Mouse (Mus musculus) thymus, postnatal 10 days (tissue): ENCODE measurements at regions not wholly inside any gene's neighbourhood (a gene's known extent, or its start where the extent isn't known, plus 50 kb on each side); places are given as distances from the start of the nearest gene placed in this dataset.

Experiments
- DNase-seq, 2 experiments: peaks; one replicate each; pipeline ENCODE4 v3.0.0; 2021; ENCODE audit warnings: low spot score in 2 of 2

GRCm38 (mm10) chr8:92302694-92303093 lies 54.7 kb upstream of the Irx5 start:
- no peak for DNase-seq

DNA sequence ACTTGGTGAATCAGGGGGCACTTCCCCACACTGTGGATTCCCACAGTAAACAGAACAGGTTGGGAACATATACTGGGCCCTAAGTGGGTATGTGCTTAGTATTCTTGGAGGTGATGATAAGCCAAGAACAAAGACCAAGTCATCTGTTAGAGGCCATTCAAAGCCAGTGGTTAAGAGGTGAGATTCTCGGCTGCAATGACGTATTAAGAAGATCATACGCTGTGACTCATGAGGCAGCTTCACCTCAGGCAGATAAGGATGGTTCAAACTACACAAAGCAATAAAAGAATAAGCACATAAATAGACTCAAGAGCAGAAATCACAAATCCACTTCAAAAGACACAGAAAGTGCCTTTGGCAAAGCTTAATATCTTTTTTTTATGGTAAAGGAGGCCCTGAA lies 56.4 kb upstream of the Irx5 start:
- DNase-seq, result no peak

GRCm38 (mm10) chr8:92286841-92287811 lies 70.3 kb upstream of the Irx5 start:
- no peak for DNase-seq

- DNase-seq, result no peak
Observed at GRCm38 (mm10) chr8:92275755-92276154, 81.7 kb upstream of the Irx5 start.

GRCm38 (mm10) chr8:92272726-92273125 lies 84.7 kb upstream of the Irx5 start:
- DNase-seq, result no peak

DNA sequence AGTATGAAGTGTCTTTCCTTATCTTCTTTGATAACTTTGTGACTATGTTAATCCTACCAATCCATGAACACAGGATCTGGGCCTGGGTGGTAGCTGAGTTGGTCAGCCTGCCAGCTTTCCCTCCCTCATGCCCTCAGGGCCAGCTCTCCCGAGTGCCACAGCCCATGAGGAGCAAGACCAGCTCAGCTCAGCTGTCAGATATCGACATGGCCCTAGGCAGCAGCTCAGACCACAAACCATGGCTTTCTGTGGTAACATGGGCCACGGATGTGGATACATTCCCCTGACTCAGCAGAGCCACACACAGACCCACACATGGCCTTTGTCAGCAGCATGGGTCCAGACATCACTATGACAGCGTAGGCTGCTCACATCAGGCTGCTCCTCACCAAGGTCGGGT lies 85.4 kb upstream of the Irx5 start:
- DNase-seq, result no peak

DNA sequence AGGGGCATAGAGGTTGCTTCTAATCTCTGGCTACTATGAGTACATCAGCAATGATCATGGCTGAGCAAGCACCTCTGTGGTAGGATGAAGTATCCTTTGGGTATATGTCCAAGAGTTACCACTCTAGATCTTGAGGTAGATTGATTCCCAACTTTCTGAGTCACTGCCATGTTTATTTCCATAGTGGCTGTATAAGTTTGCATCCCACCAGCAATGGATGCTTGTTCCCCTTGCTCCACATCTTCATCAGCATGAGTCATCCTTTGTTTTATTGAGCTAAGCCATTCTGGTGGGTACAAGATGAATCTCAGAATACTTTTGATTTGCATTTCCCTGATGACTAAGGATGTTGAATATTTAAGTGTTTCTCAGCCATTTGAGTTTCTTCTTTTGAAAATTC lies 86.8 kb upstream of the Irx5 start:
- no peak for DNase-seq

DNA sequence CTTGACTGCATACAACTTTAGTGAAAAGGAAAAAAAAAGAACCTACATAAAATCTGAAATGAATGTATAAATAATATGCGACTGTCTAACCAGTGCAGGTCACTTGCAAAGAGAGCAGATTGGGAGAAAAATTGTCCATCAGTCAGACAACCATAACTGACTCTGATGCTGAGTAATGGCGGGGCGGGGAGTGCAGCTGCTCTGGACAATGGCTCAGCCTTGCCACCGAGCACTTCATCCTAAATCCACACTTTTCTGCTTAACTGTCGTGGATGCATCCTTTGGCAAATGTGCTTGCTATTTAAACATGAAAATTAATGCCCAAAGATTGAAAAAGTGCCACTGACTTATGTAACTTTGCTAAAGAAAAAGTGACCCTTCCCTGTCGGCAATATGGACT lies 90.0 kb upstream of the Irx5 start:
- DNase-seq, result no peak

DNA sequence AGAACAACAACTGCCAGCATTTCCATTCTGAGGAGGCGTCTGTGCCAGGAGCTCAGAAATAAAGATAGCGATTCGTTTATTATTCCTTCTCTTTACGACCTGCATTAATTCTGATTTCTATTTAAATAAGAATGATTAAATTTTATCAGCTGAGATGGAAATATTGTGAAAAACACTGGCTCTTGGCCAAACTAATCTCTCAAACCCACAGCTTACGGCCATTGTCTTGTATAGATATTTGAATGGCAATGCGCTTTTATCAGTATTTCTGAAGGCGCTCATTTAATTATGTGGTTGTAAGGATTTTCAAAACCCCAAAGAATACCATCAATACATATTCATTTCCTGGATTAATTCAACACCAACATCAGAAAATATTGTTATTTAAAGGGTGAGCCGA lies 97.4 kb upstream of the Irx5 start:
- no peak for DNase-seq

GRCm38 (mm10) chr8:92258258-92258657 lies 99.2 kb upstream of the Irx5 start:
- no peak for DNase-seq

DNA sequence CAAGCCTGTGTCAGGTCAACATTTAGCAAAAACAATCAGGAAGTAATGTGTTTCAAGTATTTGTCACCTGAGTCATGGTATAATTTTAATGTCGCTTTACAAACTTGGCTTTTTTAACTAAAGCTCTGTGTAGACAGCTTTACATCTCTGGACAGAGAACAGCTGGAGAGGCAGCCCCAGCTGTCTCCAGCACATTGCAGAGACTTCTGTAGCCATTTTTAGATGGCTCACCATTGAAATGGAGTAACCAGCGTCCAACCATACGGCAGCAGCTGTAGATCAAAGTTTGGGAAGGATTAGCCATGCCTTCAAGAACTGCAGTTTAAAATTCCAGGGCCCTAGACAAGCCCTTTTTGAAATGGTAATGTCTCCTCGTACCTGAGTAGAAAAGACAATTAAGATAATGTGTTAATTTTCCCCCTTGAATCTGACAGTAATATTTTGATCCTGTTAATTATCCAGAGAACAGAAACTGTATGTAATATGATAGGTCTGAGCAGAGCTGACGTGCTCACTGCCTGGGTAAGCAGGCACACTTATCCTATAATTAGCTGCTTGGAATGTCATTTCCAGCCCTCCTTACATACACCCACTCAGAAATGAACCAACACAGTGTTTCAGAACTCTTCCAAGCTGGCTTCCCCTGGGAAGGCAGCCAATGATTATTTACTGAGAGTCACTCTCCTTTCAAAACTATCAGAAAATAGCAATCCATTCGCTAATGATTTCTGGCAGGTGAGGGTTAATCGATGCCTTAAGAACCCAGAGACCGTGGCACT lies 104.6 kb upstream of the Irx5 start:
- no peak for DNase-seq

DNA sequence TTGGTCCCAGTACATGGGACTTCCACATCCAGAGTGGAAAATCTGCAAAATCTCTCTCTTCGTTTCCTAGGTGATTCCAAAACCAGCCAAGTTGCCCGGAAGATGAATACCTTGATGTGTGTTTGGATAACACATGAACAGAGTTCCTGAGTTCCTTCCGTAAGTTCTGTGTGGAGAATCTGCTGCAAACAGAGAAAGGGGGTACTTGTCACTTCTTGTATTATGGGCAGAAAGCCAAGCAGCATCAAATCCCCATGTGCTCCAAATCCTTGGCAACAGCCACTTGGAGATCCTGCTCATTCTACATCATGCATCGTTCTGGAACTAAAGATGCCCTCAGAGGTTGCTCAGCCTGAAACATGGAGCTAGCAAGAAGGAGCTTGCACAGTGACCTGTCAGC lies 111.1 kb upstream of the Irx5 start:
- no peak for DNase-seq

DNA sequence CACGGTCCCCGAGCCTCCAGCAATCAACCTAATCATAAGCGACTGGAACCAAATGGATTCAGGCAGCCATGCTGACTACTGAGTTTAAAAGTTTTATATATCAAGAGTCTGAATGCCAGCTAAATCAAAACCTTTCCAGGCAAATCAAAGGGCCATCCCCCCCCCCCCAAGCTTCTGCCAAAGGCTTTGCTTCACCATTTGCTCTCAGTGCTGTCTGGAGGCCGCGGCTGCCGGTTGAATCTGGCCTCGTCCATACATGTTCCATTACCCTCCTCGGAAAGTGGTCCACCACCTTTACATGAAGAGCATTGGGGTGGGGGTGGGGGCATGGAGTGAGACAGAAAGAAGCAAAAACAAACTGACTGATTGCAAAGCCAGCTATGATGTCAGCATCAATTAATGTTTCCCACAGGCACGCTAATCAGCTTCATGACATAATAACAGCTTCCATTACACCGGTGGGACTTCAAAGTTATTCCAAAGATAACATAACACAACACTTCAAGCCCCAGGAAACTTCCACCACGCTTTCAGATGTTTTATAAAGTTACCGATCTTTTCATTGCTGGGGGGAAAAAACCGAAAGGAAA lies 116.6 kb upstream of the Irx5 start:
- DNase-seq, result no peak

DNA sequence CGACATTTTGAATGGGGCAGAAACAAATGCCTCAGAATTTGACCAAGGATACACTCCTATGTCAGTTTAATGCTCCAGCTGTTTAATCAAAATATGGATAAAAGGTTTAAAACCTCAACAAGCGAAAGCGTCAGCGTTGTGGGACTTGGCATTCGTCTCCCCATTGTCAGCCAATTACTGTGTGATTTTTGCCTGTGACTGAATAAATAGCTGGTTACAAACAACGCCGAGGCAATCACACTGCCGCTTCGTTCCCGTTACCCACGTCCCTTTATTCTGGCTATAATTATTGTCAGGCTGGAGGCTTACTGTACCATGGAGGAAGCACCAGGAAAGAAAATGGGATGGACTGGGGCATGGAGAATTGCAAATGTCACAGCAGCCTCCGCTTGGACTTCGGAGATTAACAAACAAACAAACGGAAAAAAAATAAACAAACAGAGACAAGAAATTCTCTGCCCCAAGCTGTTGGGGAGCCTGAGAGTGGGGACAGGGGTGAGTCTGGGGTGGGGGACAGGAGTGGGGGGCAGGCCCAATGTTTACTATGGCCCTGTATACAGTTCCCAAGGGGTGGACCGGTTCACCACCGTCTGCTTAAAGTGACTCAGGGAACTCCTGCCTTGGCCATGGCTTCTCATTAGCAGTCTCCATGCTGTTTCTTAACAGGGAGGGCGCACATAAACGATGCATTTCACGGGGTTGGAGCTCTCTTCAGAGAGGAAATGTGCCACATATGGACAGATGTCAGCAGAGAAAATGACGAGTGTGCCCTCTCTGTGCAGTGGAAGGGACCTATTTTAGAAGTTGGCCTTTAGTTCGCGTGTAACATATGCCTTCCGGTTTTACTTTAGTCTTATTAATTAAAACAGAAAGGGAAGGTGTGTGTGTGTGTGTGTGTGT lies 125.8 kb upstream of the Irx5 start:
- DNase-seq, result no peak

- DNase-seq, result no peak
Observed at GRCm38 (mm10) chr8:92229526-92229925, 127.9 kb upstream of the Irx5 start.

DNA sequence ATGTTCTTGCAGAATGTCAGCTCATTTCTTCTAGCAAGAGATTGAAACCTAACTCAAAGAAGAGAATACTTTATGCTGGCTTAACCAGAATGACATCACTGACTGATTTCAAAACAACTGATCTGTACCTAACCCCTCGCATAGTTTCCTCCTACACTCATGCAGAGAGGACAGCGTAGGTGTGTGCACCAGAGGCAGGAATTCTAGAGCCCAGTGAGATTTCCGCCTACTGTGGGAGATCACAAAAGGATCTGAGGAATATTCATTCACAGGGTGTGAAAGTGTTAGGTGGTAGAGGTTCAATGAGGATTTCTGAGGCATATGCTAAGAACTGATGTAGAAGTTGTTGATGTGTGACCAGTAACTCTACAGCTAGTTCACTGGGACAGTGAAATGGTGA lies 132.5 kb upstream of the Irx5 start:
- no peak for DNase-seq

DNA sequence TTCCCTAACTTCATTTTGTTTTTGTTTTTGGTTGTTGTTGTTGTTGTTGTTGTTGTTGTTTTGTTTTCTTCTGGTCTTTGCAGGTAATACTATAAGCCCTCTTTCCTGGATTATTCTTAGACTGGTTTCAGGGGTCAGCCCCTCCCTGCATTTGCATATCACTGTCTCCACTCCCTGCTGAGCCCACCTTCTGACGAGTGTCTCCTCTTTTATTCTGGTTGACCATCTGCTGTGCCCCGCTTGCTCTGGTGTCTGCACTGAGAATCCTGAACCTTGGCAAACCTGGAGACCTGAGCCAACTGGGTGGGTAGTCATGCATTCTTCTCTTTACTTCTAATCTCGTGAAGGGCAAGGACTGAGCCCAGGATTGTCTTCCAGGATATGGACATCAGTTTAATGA lies 134.4 kb upstream of the Irx5 start:
- no peak for DNase-seq

DNA sequence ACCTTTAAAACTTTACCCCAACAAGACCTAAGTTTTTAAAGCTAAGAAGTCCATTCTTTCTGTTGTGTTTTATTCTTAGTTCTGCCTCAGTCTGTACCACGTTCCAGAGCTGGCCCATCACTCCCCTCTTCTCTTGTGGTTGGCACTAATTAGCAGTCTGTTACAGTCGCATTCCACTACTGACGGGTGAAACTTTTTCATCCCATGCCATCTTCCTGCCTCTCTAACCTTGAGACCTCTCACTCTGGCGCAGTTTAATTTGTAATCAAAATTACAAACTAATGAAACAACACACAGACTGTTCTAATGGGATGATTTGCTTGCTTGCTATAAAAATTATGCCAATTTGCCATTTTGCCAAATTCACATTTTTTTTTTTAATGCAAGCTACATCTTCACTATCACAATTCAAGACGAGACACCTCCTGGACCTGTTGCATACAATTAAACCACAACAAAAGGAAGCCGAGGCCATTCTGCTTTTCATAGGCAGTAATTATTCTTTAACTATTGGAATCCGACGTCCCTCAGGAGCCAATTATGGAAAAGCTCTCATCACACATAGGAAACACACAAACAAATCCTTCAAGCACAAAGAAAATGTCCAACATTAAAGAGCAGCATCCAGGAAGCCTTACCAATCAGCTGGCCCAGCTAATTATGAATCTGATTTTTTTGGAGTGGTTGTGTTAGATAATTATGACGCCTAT lies 138.1 kb upstream of the Irx5 start:
- no peak for DNase-seq

DNA sequence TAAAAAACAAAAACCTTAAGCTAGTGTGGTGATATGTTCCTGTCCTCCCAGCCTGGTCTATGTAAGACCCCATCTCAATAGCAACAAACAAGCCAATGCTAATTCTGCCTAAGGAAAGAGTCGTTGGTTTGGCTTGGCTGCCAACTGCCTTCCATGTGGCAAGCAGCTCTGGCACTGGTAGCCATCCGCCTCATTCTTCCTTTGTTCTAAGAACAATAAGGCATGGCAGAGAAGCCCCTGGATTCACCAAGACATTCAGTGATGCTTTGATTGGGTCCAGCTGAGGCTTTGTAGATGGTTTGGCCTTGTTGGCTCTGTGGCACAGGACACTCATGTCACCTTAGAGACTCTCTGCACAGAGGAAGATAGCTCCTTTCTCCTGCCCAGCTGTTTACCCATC lies 139.9 kb upstream of the Irx5 start:
- no peak for DNase-seq

DNA sequence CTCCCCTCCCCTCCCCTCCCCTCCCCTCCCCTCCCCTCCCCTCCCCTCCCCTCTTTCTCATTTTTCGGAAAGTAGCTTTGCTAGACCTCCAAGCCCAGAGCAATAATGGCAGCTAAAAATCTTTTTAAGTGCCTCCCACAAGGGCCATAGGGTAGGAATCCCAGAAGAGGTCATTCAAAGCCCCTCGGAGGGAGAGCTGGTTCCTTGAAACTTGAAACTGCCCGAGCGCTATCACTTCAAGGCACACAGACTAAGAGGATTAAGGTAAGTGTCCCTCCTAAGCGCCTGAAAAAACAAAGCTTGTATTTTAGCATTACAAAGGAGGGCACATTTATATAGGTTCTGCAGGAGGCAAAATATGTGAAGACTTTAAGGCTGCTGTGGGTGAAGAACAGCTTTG lies 141.2 kb upstream of the Irx5 start:
- no peak for DNase-seq
